Mouse (Mus musculus) kidney, embryonic 15.5 days (tissue): ENCODE measurements around the gene Pdcl2. TPM values are rescaled to one million over a fixed set of nuclear protein-coding genes. Genes with fewer than 3 reads are reported as not detected.
A peak's percentile ranks its signal among the peaks of the same experiment; 100 is the strongest.

Experiments used
- ATAC-seq: fragments of 200-750 bp; cut with Nextera tagmentation; replicated peaks from 2 replicates; pipeline ENCODE4 v1.8.0; 2017; ENCODE audit warnings: moderate TSS enrichment; ENCODE audit not compliant: low FRiP score
- H3K27ac ChIP-seq: fragments of 300-500 bp; sonication (generic); 2 replicates; pipeline ENCODE4 v1.5.1; 2015; ENCODE audit warnings: mild to moderate bottlenecking, inconsistent platforms
- H3K27me3 ChIP-seq: fragments of 300-500 bp; sonication (generic); 2 replicates; pipeline ENCODE4 v1.6.1; 2015; ENCODE audit warnings: inconsistent platforms
- H3K36me3 ChIP-seq: fragments of 300-500 bp; sonication (generic); 2 replicates; pipeline ENCODE4 v1.6.1; 2015; ENCODE audit warnings: inconsistent platforms
- H3K4me1 ChIP-seq: fragments of 300-500 bp; sonication (generic); 2 replicates; pipeline ENCODE4 v1.6.1; 2015; ENCODE audit warnings: inconsistent platforms
- H3K4me2 ChIP-seq: fragments of 300-500 bp; sonication (generic); 2 replicates; pipeline ENCODE4 v1.6.1; 2015; ENCODE audit warnings: moderate library complexity, mild to moderate bottlenecking, inconsistent platforms
- H3K4me3 ChIP-seq: fragments of 300-500 bp; sonication (generic); replicated peaks from 2 replicates; pipeline ENCODE4 v1.5.1; 2015; ENCODE audit warnings: mild to moderate bottlenecking, inconsistent platforms
- H3K9ac ChIP-seq: fragments of 300-500 bp; sonication (generic); 2 replicates; pipeline ENCODE4 v1.6.1; 2015; ENCODE audit warnings: mild to moderate bottlenecking, inconsistent platforms
- H3K9me3 ChIP-seq: fragments of 300-500 bp; sonication (generic); replicated peaks from 2 replicates; pipeline ENCODE4 v1.6.1; 2016; ENCODE audit warnings: inconsistent platforms
- WGBS: fragments of 180-500 bp; shearing (Covaris S2); methylation state at CpG from one replicate; pipeline ENCODE4 v1.1.7; 2015; ENCODE audit warnings: mixed read lengths; 5-methylcytosine and 5-hydroxymethylcytosine counted together
- polyA plus RNA-seq: library from polyadenylated mRNA; unstranded; fragments of >200 nt; fragmentation: Nextera tagmentation; extraction: Ambion mirVana; gene quantifications from 2 replicates; pipeline ENCODE4 v1.2.1, GENCODE M21; 2015

Gene Pdcl2
- polyA plus RNA-seq = not detected in 2 replicates

DNA sequence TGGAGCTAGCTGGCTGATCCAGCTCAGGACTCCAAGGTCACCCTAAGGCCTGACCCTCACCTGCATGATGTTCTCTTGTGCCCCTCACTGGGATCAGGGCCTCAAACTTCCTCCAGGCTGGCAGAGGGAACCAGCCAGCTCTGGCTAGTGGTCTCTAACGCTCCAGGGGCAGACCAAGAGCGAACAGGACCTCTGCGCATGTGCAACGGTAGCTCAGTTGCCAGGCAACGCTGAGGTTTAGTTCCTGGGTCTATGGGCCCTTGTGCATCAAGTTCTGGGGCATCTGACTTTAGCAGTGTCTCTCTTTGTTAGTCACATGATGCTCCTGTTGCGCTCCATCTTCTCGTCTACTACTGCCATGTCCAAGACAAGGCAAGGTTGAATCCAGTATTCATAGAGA is at the start of gene Pdcl2:
Gene Pdcl2 (minus strand): TSS at position 204 of the 400 bp plus-strand sequence.
- H3K9ac ChIP-seq = no peak within 1 kb of the TSS
- no peak within 1 kb of the TSS for H3K4me3 ChIP-seq
- H3K27me3 ChIP-seq = no peaks in the 10 kb centered on the region
- H3K36me3 ChIP-seq = no peaks in the 10 kb centered on the region
- no peak within 1 kb of the TSS for H3K4me2 ChIP-seq
- no peaks in the 10 kb centered on the region for H3K9me3 ChIP-seq
- H3K4me1 ChIP-seq = no peaks in the 10 kb centered on the region
- no peak within 1 kb of the TSS for H3K27ac ChIP-seq
- WGBS = 91% methylated on average over 7 of the region's 7 CpGs
- ATAC-seq = no peak

DNA sequence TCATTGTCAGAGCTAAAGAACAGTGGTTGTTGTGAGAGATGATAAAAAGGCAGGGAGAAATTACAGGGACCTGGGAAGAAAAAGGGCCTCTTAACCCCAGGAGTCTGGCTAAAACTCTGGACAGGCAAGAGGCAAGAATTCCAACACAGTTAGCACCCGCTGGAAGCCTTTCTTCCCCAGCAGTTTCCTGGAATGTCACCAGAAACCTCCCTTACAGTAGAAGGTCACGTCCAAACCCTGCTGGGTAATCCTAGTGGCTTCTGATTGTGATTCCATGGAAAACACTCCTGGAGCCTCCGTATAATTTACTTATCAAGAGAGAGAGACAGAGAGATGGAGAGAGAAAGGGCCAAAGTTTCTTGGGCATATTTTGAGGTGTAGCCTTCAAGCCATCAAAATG is 48.3 kb upstream of the Pdcl2 start:
- 17% methylated on average over 3 of the region's 3 CpGs for WGBS
- no peak overlapping the region for H3K9ac ChIP-seq
- no peaks in the 10 kb centered on the region for H3K27me3 ChIP-seq
- H3K27ac ChIP-seq = no peak overlapping the region
- no peaks in the 10 kb centered on the region for H3K36me3 ChIP-seq
- no peaks in the 10 kb centered on the region for H3K9me3 ChIP-seq
- H3K4me3 ChIP-seq = no peak overlapping the region
- H3K4me2 ChIP-seq = no peak overlapping the region
- peaks cover 4% of the 10 kb centered on the region; the same call in 1 of the 2 replicates for H3K4me1 ChIP-seq
- ATAC-seq = no peak

DNA sequence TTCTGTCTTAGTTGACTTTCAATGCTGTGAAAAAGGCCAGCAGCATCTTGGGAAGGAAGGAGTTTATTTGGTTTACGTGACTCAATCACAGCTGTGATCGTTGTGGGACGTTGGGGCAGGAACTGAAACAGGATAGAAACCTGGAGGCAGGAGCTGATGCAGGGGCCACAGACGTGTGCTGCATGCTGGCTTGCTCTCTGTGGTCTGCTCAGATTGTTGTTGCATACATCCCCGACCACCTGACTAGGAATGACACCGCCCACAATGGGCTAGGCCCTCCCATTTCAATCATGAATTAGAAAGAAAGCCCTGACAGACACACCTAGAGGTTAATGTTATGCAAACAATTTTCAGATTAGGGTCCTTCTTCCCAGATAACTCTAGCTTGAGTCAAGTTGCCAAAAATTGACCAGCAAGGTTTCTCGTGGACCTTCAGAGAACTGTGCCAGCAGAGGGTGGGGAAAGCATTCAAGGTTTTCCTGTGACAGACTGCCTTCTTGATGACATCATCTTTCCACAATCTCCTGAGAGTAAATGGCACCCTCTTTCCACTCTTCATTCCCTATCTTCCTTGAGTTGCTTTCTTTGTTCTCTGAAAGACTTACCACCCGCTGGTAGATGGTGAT is 38.4 kb upstream of the Pdcl2 start:
- H3K9me3 ChIP-seq = no peaks in the 10 kb centered on the region
- no peak for ATAC-seq
- WGBS = 81% methylated on average over 8 of the region's 8 CpGs
- no peak overlapping the region for H3K4me2 ChIP-seq
- H3K9ac ChIP-seq = no peak overlapping the region
- H3K4me1 ChIP-seq = no peaks in the 10 kb centered on the region
- no peak overlapping the region for H3K4me3 ChIP-seq
- no peak overlapping the region for H3K27ac ChIP-seq
- H3K36me3 ChIP-seq = no peaks in the 10 kb centered on the region
- H3K27me3 ChIP-seq = peaks cover 10% of the 10 kb centered on the region

DNA sequence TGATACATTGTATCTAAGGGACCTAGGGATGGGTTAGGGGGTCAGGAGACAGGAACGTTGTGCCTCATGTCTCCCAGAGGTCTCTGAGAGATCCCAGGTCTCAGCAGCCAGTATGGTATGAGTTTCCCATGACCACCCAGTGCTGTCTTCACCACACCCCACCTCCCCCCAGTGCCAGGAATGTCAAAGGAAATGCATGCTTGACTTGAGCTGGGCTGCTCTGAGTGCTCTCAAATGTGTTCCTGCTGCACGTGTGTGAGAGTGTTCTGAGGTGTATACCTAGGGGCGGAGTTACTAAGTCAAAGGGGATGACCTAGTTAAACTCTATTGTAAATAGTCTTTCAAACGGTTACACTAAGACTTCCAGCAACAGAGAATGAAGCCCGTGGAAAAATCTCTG is 34.5 kb upstream of the Pdcl2 start:
- no peak overlapping the region for H3K27ac ChIP-seq
- H3K4me2 ChIP-seq = no peak overlapping the region
- H3K27me3 ChIP-seq = peaks cover 32% of the 10 kb centered on the region
- H3K4me3 ChIP-seq = no peak overlapping the region
- peaks cover 12% of the 10 kb centered on the region for H3K4me1 ChIP-seq
- no peaks in the 10 kb centered on the region for H3K9me3 ChIP-seq
- no peak for ATAC-seq
- no peaks in the 10 kb centered on the region for H3K36me3 ChIP-seq
- 56% methylated on average over 5 of the region's 5 CpGs for WGBS
- H3K9ac ChIP-seq = no peak overlapping the region

DNA sequence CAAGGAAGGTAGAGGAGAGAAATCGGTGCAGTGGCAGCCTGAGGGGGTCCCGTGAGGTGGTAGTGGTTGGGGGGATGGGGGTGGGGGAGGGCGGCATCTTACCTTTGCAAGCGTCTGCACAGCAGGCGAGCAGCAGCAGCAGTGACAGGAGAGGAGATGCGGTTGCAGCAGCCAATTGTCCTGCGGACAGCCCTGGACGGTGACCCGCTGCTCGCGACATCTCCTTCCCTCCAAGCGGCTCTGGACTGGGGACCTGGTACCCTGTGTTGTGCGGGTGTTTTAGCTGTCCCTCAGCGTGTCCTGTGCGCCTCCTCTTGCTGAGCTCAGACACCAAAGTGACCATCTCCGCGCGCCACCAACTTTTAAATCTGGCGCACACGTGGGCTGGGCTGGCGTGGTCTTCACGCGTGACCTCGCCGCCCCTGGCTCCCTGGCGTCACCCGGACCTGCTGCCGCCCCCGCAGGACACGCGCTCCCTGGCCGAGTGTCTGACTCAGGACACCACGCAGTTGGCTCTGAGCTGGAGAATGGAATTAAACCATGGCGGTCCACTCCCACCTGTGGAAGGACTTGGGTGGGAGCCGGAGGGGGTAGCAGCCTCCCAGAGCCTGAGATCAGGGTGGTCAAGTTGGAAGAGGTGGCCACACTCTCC is 32.6 kb upstream of the Pdcl2 start, which contains the start of gene Nmu:
Gene Nmu (minus strand): TSS at position 336 of the 652 bp plus-strand sequence.
- H3K4me2 ChIP-seq = peak within 1 kb of the TSS; percentile 80
- H3K36me3 ChIP-seq = no peaks in the 10 kb centered on the region
- peak; percentile 74 for ATAC-seq
- H3K9ac ChIP-seq = no peak within 1 kb of the TSS
- no peak within 1 kb of the TSS for H3K27ac ChIP-seq
- whole genome bisulfite sequencing = 3% methylated on average over 35 of the region's 35 CpGs
- H3K4me3 ChIP-seq = peak within 1 kb of the TSS; percentile 40
- H3K9me3 ChIP-seq = no peaks in the 10 kb centered on the region
- peaks cover 32% of the 10 kb centered on the region for H3K27me3 ChIP-seq
- H3K4me1 ChIP-seq = peaks cover 12% of the 10 kb centered on the region

DNA sequence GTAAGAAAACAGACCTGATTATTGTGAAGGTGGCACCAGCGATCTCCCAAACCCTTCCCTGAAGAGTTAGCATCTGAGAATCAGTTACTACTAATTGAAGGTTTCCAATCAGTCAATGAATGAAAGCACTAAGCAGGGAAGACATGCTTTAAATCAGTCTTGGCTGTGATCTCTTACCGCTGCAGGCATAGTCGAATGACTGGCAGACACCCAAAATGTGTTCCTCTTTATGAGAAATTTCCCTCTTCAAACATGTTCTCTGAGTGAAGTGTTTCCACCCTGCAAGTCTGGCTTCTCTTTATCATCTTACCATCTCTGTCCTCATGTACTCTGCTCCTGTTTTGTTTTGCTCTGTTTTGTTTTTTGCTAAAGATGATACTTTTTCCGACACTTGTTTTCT is 29.8 kb upstream of the Pdcl2 start:
- H3K27me3 ChIP-seq = peaks cover 32% of the 10 kb centered on the region
- no peak overlapping the region for H3K9ac ChIP-seq
- peaks cover 12% of the 10 kb centered on the region for H3K4me1 ChIP-seq
- no peaks in the 10 kb centered on the region for H3K36me3 ChIP-seq
- ATAC-seq = no peak
- no peak overlapping the region for H3K27ac ChIP-seq
- no peaks in the 10 kb centered on the region for H3K9me3 ChIP-seq
- WGBS = 82% methylated on average over 4 of the region's 4 CpGs
- H3K4me2 ChIP-seq = no peak overlapping the region
- no peak overlapping the region for H3K4me3 ChIP-seq

DNA sequence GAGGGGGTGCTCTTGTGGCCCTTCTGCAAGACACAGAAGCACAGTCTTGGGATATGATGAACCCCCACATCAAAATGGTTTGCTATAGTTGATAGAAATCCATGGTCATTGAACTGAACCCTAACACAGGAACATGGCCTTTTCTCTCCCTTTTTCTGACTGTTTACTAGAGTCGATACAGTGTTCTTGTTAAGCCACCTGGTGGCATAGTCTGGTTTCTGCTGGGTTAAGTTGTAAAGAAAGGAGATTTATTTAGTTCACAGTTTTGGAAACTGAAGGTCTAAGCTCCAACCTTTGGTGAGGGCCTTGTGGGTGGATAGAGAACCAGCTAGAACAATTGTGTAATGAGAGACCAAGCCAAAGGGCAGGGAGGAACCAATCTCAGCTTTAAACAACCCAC is 29.1 kb upstream of the Pdcl2 start:
- Histone ChIP-seq H3K4me1 (peaks cover 12% of the 10 kb centered on the region), H3K4me3 (no peak overlapping the region), H3K36me3 (no peaks in the 10 kb centered on the region), H3K4me2 (no peak overlapping the region), H3K9ac (no peak overlapping the region), H3K27me3 (peaks cover 27% of the 10 kb centered on the region), H3K27ac (no peak overlapping the region), H3K9me3 (no peaks in the 10 kb centered on the region)
- ATAC-seq = no peak
- 74% methylated on average over 1 of the region's 1 CpGs for WGBS

DNA sequence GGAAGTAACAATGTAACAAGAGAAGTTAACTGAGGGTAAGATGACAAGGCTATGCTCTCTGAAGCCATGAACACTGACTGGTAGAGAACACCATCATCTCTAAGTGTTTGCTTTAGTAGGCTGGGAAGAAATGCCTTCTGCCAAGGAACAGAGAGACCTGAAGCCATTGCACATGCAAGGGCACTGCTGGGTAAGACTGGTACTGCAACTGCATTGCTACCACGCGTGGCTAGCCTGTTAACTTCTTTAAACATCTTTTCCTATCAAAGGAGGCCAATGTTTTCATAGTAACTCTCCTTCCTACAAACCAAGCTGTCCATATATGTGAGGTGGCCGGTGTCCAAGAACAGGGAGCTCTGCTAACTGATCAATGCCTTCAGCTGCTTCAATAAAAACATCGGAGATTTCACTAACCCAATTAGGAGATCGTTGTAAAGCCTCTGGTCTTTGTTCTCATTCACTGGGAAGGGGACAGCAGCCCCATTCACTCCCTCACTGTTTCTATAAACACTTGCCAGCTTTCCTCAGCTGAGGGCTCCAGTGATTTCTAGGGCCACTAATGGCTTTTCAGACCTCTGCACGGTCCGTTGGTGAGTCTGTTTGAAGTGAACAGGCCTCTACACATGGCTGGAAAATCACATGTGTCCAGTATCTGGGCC is 21.1 kb upstream of the Pdcl2 start:
- H3K36me3 ChIP-seq = no peaks in the 10 kb centered on the region
- no peaks in the 10 kb centered on the region for H3K27me3 ChIP-seq
- H3K9ac ChIP-seq = no peak overlapping the region
- H3K9me3 ChIP-seq = no peaks in the 10 kb centered on the region
- no peak overlapping the region for H3K4me2 ChIP-seq
- 33% methylated on average over 7 of the region's 7 CpGs for WGBS
- no peak for ATAC-seq
- no peak overlapping the region for H3K4me3 ChIP-seq
- no peaks in the 10 kb centered on the region for H3K4me1 ChIP-seq
- H3K27ac ChIP-seq = no peak overlapping the region

DNA sequence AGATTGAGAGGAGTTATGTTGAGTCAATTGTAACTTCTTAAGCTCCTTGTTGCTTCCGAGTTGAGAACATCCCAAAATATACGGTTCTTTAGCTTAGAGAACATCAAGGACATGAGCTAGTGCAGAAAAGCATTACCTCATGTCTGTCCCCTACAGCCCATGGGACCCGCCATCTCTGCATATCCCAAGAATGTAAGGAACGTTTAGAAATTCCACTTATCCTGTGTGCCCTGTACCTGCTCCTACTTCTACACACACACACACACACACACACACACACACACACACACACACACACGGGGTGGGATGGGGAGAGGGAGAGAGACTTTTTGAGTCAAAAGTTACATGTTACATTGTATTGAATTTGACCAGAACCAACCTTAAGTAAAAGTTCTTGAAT is 20.6 kb upstream of the Pdcl2 start:
- Histone ChIP-seq H3K9me3 (no peaks in the 10 kb centered on the region), H3K27ac (no peak overlapping the region), H3K9ac (no peak overlapping the region), H3K27me3 (no peaks in the 10 kb centered on the region), H3K36me3 (no peaks in the 10 kb centered on the region), H3K4me1 (no peaks in the 10 kb centered on the region), H3K4me3 (no peak overlapping the region), H3K4me2 (no peak overlapping the region)
- no peak for ATAC-seq
- WGBS = 76% methylated on average over 5 of the region's 5 CpGs

DNA sequence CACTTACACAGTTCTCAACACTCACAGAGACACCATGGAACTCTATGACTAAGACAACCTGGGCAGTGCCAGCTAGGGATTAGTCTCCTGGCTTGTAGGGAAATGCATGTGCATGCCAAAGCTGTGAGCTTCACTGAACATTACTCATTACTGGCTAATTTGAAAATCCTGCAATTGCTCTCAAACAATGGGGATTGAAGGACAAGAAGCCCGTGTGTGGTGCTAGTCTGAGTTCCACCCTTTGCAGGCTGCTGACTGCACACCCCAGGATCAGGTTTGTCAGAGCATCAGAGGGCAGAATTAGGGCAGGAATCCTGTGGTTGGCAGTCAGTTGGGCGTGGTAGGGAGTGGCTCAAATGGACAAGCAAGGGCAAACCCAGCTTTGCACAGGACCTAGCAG is 15.2 kb upstream of the Pdcl2 start:
- WGBS = 68% methylated on average over 2 of the region's 2 CpGs
- no peak for ATAC-seq
- no peak overlapping the region for H3K9ac ChIP-seq
- no peaks in the 10 kb centered on the region for H3K36me3 ChIP-seq
- no peaks in the 10 kb centered on the region for H3K9me3 ChIP-seq
- H3K4me3 ChIP-seq = no peak overlapping the region
- no peak overlapping the region for H3K4me2 ChIP-seq
- H3K4me1 ChIP-seq = no peaks in the 10 kb centered on the region
- no peak overlapping the region for H3K27ac ChIP-seq
- H3K27me3 ChIP-seq = no peaks in the 10 kb centered on the region

DNA sequence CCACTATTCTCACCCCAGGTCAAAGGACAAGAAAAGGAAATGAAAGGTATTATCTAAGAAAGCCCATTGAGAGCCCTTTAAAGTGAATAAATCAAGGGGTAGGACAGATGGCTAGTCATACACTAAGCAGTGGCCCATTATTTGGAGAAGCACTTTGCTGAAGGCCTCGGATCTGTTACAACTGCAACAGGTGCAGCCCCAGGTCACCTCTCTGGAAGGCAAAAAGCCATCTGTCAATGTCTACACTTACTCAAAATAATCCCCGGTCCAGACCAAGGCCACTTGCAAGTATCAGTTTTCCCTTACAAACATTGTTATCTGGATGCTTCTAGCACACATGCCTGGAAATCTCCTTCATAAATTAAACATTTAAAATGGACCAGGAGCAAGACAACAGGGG is 10.0 kb upstream of the Pdcl2 start:
- Histone ChIP-seq H3K4me2 (no peak overlapping the region), H3K4me3 (no peak overlapping the region), H3K9me3 (no peaks in the 10 kb centered on the region), H3K9ac (no peak overlapping the region), H3K4me1 (no peaks in the 10 kb centered on the region), H3K27me3 (no peaks in the 10 kb centered on the region), H3K36me3 (no peaks in the 10 kb centered on the region), H3K27ac (no peak overlapping the region)
- no peak for ATAC-seq
- 46% methylated on average over 2 of the region's 2 CpGs for WGBS

DNA sequence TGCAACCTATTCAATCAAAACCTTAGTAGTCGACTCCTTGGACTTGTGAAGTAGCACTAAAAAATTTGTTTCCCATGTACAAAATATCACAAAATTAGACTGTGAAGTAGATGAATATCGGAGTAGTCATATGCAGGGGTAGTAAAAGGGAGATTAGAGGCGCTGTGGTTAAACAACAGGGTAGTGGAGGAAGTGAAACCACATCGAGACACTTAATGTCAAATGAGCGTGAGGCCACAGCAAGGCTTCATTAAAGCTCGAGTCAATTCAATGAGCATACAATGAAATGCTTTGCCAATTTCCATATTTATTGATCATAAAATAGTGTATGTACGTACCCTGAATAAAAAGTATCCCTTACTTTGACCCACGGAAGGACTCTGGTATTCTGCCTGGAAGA is 6.1 kb upstream of the Pdcl2 start:
- Histone ChIP-seq H3K4me1 (no peaks in the 10 kb centered on the region), H3K4me2 (no peak overlapping the region), H3K27ac (no peak overlapping the region), H3K27me3 (no peaks in the 10 kb centered on the region), H3K9ac (no peak overlapping the region), H3K9me3 (no peaks in the 10 kb centered on the region), H3K4me3 (no peak overlapping the region), H3K36me3 (no peaks in the 10 kb centered on the region)
- no peak for ATAC-seq
- WGBS = 90% methylated on average over 8 of the region's 8 CpGs
